Mouse (Mus musculus): ENCODE data around the gene Ssh3.

Gene Ssh3

DNA sequence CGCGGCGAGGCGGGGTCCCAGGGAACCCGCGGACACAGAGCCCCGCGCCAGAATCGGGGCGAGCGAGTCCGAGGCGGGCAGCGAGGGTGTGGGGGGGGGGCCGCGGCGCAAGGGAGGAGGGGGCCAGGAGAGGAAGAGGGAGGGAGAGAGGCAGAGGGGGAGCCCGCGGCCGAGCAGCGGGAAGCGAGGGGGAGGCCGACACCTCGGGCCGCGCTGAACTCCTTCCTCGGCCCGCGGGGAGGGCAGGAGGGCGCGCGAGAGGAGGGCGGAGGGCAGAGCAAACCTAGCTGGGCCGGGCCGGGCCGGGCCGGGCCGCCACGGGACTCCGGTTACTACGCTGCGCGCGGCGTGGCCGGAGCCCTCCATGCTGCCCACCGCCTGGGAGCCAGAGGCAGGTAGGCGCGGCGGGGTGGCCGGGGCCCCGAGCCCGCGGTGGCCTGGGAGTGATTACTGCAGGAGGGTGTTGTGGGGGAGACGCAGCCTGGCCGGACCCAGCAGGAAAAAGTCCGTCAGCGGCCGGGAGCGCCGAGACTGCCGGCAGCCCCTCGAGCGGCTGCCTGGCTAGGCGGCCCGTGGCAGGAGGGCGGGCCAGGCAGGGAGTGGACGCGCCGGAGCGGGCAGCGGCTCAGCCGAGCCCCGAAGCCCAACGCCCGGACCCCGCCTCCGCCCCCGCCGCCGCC is 54.1 kb downstream of the Ssh3 start:
- peak; percentile 37 to 47 for DNase-seq

DNA sequence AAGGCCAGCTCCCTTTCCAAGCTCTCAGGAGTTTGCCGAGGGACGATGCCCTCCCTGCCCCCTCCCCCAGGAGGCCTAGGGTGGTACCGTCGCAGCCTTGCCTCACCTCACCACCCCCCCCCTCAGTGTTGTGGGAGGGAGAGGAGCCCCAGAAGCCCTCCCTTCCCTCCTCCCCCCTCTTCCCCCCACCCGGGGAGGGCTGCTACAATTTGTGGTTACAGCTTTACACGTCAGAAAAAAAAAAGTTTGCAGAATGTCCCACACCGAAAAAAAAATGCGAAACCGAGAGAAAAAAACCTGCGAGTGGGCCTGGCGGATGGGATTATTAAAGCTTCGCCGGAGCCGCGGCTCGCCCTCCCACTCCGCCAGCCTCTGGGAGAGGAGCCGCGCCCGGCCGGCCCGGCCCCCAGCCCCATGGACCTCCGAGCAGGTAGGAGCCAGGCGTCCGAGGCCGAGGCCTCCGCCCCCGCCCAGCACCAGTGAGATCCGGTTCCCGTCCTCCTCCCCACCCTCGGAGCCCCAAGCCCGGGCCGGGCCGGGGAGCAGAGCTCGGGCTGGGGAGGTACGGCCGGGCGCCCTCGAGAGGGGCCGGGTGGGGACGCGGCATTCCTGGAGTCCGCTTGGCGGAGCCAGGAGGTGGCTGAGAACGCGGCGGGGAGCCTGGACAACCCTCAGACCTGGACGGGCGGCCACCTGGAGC is 54.8 kb downstream of the Ssh3 start, which contains the start of the genes Clcf1 and AC109138.7:
Gene Clcf1 (plus strand): TSS at position 168 of the 700 bp plus-strand sequence.
Gene AC109138.7 (plus strand): TSS at position 287 of the 700 bp plus-strand sequence.
- peak; percentile 68 to 73 for DNase-seq

DNA sequence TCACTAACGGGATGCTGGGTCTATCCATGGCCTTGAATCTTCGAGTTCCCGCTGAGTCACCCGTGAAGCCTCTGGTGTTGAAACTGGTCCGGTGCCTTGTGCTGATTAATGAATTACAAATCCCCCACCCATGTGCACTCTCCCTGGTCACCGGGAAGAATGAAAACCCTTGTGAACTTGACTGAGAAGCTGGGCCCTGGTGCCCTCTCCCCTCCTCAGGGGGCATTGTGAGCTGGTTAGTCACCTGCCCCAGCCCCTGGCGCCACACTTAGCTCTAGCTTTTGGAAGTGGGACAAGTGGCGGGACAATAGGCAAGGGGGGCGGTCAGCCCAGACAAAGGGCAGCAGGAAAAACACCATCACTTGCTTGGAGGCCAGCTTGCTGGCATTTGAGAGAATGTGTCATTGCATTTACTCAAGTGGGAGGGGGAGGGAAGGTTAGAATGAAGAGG is 55.4 kb downstream of the Ssh3 start:
- DNase-seq = peak in 1 of 2 experiments; percentile 52

DNA sequence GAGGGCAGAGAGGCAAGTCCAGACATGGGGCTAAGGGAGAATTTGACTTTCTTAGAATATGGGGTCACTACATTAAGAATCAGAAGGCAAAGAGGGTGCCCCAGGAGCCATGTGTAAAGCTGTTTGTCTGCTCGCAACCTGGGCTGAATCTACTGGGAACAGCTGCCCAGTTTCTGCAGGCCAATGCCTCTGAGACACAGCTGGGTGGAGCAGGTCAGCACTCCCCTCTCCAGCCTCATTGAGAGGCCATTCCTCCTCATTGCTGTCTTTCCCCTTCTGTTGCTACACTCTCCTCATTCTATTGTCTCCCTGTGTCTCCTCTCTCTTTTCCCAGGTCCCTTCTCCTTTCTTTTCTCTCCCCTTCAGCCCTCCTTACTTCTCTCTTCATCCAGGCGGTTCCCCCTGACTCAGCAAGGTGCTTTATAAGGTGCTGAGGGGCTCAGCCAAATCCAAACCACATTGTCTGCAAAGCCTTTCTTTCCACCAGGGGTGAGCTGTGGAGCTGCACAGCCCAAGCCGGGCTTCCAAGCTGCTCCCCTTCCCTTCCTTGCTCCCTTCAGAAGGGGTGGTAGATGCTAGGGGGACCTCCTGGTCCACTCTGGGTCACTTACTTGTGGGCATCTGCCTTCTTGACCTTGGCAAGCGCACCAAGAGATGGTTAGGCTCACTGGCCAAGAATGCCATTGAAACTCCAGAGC is 56.9 kb downstream of the Ssh3 start:
- no peak for DNase-seq

All from lung, adult 18-20 months (tissue).